Mouse (Mus musculus) intestine, postnatal 0 days (tissue): ENCODE measurements around the gene Sdhc. TPM values are rescaled to one million over a fixed set of nuclear protein-coding genes. Genes with fewer than 3 reads are reported as not detected.
A peak's percentile ranks its signal among the peaks of the same experiment; 100 is the strongest.

Experiments used
- ATAC-seq: fragments of 200-750 bp; cut with Nextera tagmentation; 2 replicates; pipeline ENCODE4 v1.8.0; 2017; ENCODE audit warnings: mild to moderate bottlenecking, moderate TSS enrichment, moderate library complexity
- H3K27ac ChIP-seq: fragments of 300-500 bp; sonication (generic); 2 replicates; pipeline ENCODE4 v1.5.1; 2014; ENCODE audit warnings: mild to moderate bottlenecking, low read depth, low read length, moderate library complexity
- H3K27me3 ChIP-seq: fragments of 300-500 bp; sonication (generic); replicated peaks from 2 replicates; pipeline ENCODE4 v1.6.1; 2014; ENCODE audit warnings: low read length, mixed read lengths; ENCODE audit not compliant: control insufficient read depth, insufficient read depth
- H3K36me3 ChIP-seq: fragments of 300-500 bp; sonication (generic); 2 replicates; pipeline ENCODE4 v1.6.1; 2014; ENCODE audit warnings: mild to moderate bottlenecking, moderate library complexity; ENCODE audit not compliant: control insufficient read depth, insufficient read depth
- H3K4me1 ChIP-seq: fragments of 300-500 bp; sonication (generic); replicated peaks from 2 replicates; pipeline ENCODE4 v1.6.1; 2014; ENCODE audit warnings: antibody characterized with exemption, low read length, mixed read lengths; ENCODE audit not compliant: control insufficient read depth, insufficient read depth
- H3K4me2 ChIP-seq: fragments of 300-500 bp; sonication (generic); replicated peaks from 2 replicates; pipeline ENCODE4 v1.6.1; 2014; ENCODE audit warnings: low read depth, mild to moderate bottlenecking, moderate library complexity
- H3K4me3 ChIP-seq: fragments of 300-500 bp; sonication (generic); 2 replicates; pipeline ENCODE4 v1.5.1; 2014; ENCODE audit warnings: low read depth, low read length
- H3K9ac ChIP-seq: fragments of 300-500 bp; sonication (generic); 2 replicates; pipeline ENCODE4 v1.6.1; 2014; ENCODE audit warnings: mild to moderate bottlenecking, low read depth, low read length
- H3K9me3 ChIP-seq: fragments of 300-500 bp; sonication (generic); 2 replicates; pipeline ENCODE4 v1.6.1; 2016; ENCODE audit warnings: mixed run types; ENCODE audit not compliant: control insufficient read depth
- CTCF ChIP-seq: sonication (generic); IDR thresholded peaks from 2 replicates; pipeline ENCODE4 v1.5.1; 2016; ENCODE audit warnings: low read depth, mild to moderate bottlenecking, control low read depth, antibody characterized with exemption, moderate library complexity
- WGBS: fragments of 180-500 bp; shearing (Covaris S2); extraction: QIAGEN DNeasy Blood & Tissue Kit; methylation state at CpG from one replicate; pipeline ENCODE4 v1.1.7; 2014; 5-methylcytosine and 5-hydroxymethylcytosine counted together
- polyA plus RNA-seq: library from polyadenylated mRNA; unstranded; fragments of >200 nt; fragmentation: Nextera tagmentation; extraction: Ambion mirVana; gene quantifications from 2 replicates; pipeline ENCODE4 v1.2.1, GENCODE M21; 2015

Gene Sdhc
- polyA plus RNA-seq, 1 experiment from 2014 or later: 453 TPM

DNA sequence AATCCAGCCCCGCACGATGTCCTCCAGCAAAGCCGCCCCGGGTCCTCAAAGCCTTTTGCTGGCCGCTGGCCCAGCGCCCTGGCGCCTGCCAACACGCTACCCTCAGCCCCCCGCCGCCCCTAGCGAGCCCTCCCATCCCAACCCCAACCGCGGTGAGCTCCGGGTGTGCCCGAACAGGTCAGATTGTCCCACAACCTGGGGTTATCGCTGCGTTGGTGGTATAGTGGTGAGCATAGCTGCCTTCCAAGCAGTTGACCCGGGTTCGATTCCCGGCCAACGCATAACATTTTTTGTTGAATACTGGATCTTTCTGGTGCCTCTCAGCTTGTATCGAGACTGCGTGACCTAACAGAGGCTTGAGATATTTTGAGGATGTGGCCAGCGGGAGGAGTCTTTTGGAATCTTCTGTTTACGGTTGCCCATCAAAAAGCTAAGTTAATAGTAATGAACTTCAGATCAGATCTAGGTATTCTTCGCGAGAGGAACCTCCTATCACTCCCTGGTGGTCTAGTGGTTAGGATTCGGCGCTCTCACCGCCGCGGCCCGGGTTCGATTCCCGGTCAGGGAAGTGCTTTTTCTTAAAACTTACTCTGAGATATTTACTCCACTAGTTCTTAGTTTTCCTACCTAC lies 47.7 kb downstream of the Sdhc start:
- H3K4me2 ChIP-seq: peak overlapping the region; percentile 74
- peak overlapping the region; percentile 65 for H3K4me3 ChIP-seq
- no peaks in the 10 kb centered on the region for H3K36me3 ChIP-seq
- WGBS: under 1% methylated on average over 35 of the region's 35 CpGs
- H3K9ac ChIP-seq: peak overlapping the region; percentile 51
- no peak for TF ChIP-seq CTCF
- peak overlapping the region; percentile 50; the same call in 1 of the 2 replicates for H3K27ac ChIP-seq
- H3K27me3 ChIP-seq: no peaks in the 10 kb centered on the region
- H3K4me1 ChIP-seq: no peaks in the 10 kb centered on the region
- no peaks in the 10 kb centered on the region for H3K9me3 ChIP-seq
- peak; percentile 90 for ATAC-seq

DNA sequence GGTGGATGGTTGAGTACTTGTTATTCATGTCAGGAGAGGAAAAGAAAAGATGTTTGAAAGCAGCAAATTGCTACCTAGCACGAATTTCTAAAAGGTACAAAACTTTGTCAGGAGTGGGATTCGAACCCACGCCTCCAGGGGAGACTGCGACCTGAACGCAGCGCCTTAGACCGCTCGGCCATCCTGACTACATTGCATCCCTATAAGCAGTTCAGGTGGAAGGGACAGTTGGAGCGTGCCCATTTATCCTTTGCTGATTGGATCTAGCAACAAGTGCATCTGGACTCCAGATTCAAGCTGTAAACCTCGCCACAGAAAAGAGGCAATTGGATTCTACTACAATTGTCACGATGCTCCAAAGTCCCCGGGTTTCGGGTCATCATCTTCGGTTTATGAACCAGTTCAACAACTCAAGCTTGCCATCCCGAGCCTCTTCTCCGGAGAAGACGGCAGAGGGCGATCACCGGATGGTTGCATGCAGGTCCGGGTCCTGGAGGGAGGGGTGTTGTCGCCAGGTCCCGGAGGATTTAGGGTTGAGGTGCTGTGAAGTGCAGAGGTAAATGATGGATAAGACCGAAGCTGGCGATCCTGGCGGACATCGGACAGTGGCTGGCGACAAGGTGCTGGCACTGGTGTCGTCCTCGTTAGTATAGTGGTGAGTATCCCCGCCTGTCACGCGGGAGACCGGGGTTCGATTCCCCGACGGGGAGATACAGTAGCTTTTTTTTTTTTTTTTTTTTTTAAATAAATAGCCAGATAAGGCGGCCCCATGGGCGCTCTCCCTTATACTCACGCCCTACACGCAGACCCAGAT lies 48.5 kb downstream of the Sdhc start:
- H3K4me1 ChIP-seq: no peaks in the 10 kb centered on the region
- no peaks in the 10 kb centered on the region for H3K36me3 ChIP-seq
- no peaks in the 10 kb centered on the region for H3K27me3 ChIP-seq
- peak overlapping the region; percentile 74 for H3K4me2 ChIP-seq
- H3K9me3 ChIP-seq: no peaks in the 10 kb centered on the region
- under 1% methylated on average over 40 of the region's 40 CpGs for WGBS
- peak overlapping the region; percentile 51 for H3K9ac ChIP-seq
- peak; percentile 59 for TF ChIP-seq CTCF
- ATAC-seq: peak; percentile 80
- peak overlapping the region; percentile 65 for H3K4me3 ChIP-seq
- H3K27ac ChIP-seq: peak overlapping the region; percentile 50; the same call in 1 of the 2 replicates

DNA sequence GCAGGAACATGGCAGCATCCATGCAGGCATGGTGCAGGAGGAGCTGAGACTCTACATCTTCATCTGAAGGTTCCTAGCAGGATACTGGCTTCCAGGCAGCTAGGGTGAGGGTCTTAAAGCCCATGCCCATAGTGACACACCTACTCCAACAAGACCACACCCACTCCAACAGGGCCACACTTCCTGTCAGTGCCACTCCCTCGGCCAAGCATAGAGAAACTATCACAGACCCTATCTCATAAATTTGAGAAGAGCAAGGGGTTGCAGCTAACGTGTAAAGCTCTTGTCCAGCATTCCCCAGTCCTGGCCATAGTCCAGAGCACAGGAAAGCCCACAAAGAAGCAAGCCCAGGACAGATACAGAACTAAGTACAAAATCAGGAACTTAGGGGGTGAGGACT lies 49.4 kb downstream of the Sdhc start:
- Histone ChIP-seq H3K4me2 (no peak overlapping the region), H3K4me1 (no peaks in the 10 kb centered on the region), H3K9me3 (no peaks in the 10 kb centered on the region), H3K4me3 (no peak overlapping the region), H3K27ac (no peak overlapping the region), H3K36me3 (no peaks in the 10 kb centered on the region), H3K9ac (no peak overlapping the region), H3K27me3 (no peaks in the 10 kb centered on the region)
- ATAC-seq: no peak
- TF ChIP-seq CTCF: no peak
- WGBS: 63% methylated on average over 2 of the region's 2 CpGs

DNA sequence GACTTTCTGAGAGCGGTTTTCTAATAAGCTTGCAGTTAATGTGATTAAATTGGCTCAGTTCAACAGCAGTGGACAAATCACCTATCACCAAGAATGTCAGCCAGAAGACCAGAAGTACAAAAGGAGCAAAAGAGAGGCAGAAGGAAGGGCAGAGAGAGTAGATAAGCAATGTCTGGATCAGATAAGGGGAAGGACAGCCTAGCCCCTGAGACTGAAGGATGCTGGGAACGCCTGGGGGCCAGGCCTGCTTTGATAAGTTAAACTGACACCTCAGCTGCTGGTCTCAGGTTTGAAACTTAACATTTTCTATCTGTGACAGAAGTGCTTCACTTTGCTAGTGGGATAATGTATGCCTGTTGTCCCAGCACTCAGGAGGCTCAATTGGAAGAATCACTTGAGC lies 52.8 kb downstream of the Sdhc start:
- Histone ChIP-seq H3K36me3 (no peaks in the 10 kb centered on the region), H3K9ac (no peak overlapping the region), H3K27ac (no peak overlapping the region), H3K4me3 (no peak overlapping the region), H3K4me1 (no peaks in the 10 kb centered on the region), H3K9me3 (no peaks in the 10 kb centered on the region), H3K4me2 (no peak overlapping the region), H3K27me3 (no peaks in the 10 kb centered on the region)
- WGBS: 37% methylated on average over 2 of the region's 2 CpGs
- no peak for TF ChIP-seq CTCF
- no peak for ATAC-seq

DNA sequence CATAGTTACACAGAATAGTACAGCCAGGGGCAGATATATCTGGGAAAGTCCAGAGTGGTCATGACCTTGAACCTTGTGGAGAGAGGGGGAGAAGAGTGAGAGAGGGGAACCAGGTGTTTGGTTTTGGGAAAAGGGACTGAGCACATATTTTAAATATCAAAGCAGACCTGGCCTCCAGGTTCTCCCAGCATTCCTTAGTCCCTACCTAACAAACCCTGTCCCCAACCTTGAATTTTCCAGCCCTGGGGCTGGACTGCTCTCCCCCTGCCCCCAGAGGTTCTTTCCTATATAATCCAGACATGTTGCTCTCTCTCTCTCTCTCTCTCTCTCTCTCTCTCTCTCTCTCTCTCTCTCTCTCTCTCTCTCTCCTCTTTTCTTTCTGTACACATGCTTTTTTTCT lies 53.3 kb downstream of the Sdhc start:
- Histone ChIP-seq H3K27ac (no peak overlapping the region), H3K9me3 (no peaks in the 10 kb centered on the region), H3K27me3 (no peaks in the 10 kb centered on the region), H3K36me3 (no peaks in the 10 kb centered on the region), H3K9ac (no peak overlapping the region), H3K4me3 (no peak overlapping the region), H3K4me2 (no peak overlapping the region), H3K4me1 (no peaks in the 10 kb centered on the region)
- TF ChIP-seq CTCF: no peak
- ATAC-seq: no peak

DNA sequence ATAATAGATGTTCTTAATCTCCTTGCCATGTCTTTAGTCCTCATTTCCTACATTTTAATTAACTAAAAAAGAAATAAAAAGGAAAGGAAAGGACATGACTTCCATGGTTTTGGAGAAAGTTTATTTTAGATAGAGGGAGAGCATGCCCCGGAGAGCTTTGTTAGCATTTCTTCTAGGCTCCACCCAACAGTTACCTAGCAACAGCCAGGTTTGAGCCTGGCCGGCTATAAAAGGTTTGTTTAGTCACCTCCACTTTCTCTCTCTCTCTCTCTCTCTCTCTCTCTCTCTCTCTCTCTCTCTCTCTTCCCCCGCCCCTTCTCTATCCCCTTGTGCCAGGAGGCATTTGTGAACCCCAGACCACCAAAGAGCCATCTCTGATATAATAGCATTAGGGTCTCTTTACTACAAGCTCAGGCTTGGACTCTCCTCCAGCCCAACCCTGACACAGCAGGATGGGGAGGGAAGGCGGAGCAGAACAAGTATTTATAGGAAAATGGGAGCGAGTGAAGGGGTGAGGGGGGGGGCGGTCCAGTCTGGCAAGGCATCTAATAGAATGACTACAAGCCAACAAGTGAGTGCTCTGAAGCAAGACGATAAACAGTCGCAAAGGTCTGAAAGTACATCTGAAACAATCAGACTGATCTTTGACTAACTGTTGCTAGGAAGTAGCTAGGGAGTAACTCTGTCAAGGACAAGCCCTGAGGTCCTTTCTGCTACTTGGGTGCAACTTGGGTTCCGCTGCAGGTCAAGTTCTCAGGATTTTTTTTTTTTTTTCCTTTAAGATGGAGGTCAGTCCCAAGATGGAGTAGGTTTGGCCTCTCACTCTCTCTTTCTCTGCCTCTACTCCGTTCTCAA lies 54.1 kb downstream of the Sdhc start:
- Histone ChIP-seq H3K27me3 (no peaks in the 10 kb centered on the region), H3K4me2 (peak overlapping the region; percentile 10; the same call in 1 of the 2 replicates), H3K4me1 (no peaks in the 10 kb centered on the region), H3K9ac (no peak overlapping the region), H3K36me3 (no peaks in the 10 kb centered on the region), H3K9me3 (no peaks in the 10 kb centered on the region), H3K27ac (no peak overlapping the region), H3K4me3 (no peak overlapping the region)
- WGBS: 18% methylated on average over 10 of the region's 10 CpGs
- no peak for TF ChIP-seq CTCF
- no peak for ATAC-seq
